Mouse (Mus musculus) heart, adult 2 months (tissue): ENCODE results near the gene Prdx3.

Experiments used
- CTCF ChIP-seq: fragments of 200-600 bp; IDR thresholded peaks from 2 replicates; pipeline ENCODE4 v1.8.1; 2022; ENCODE audit warnings: antibody characterized with exemption, mild to moderate bottlenecking, moderate library complexity
- EP300 ChIP-seq: fragments of 200-500 bp; IDR thresholded peaks from 2 replicates; pipeline ENCODE4 v1.6.1; 2011; ENCODE audit warnings: low read depth, low read length, control low read depth; ENCODE audit not compliant: insufficient read depth
- POLR2A ChIP-seq: fragments of 200-500 bp; IDR thresholded peaks from 2 replicates; pipeline ENCODE4 v1.6.1; 2011; ENCODE audit warnings: mild to moderate bottlenecking, low read depth, low read length, control low read depth; ENCODE audit not compliant: insufficient read depth

DNA sequence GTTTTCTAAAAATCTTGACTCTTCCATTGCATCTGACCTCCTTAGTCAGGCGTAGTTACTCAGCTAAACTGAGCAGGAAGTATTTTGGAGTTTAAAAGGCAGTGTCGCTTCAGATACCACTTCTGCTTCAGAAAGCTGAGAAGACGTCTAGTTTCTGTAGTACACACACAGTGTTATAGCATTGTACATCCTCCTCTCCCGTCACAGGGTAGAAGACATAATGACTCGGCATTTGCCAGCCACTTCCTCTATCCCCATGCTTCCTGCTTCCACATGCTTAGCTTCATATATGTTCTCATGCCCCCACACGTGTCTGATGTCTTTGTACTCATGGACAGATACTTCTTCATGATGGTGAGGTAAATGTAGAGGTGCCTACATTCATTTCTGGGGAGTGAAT, 55.7 kb downstream of the Prdx3 start:
- no peak for TF ChIP-seq EP300
- no peak for TF ChIP-seq CTCF
- no peak for TF ChIP-seq POLR2A
